Mouse (Mus musculus) lung, embryonic 14.5 days (tissue): ENCODE results near the gene Slc22a7. TPM values are rescaled to one million over a fixed set of nuclear protein-coding genes. Genes with fewer than 3 reads are reported as not detected.

Experiments
- ATAC-seq: fragments of 200-750 bp; cut with Nextera tagmentation; 2 replicates; pipeline ENCODE4 v1.8.0; 2017; ENCODE audit warnings: mild to moderate bottlenecking, moderate TSS enrichment, moderate library complexity; ENCODE audit not compliant: insufficient read depth
- DNase-seq: peaks from one replicate; pipeline ENCODE4 v3.0.0-alpha.2; 2015
- H3K27ac ChIP-seq: fragments of 300-500 bp; sonication (generic); 2 replicates; pipeline ENCODE4 v1.5.1; 2014; ENCODE audit warnings: low read depth, mild to moderate bottlenecking, moderate library complexity
- H3K27me3 ChIP-seq: fragments of 300-500 bp; sonication (generic); 2 replicates; pipeline ENCODE4 v1.6.1; 2014; ENCODE audit warnings: low read length, control low read depth; ENCODE audit not compliant: insufficient read depth
- H3K36me3 ChIP-seq: fragments of 300-500 bp; sonication (generic); 2 replicates; pipeline ENCODE4 v1.6.1; 2014; ENCODE audit warnings: control low read depth; ENCODE audit not compliant: insufficient read depth
- H3K4me1 ChIP-seq: fragments of 300-500 bp; sonication (generic); 2 replicates; pipeline ENCODE4 v1.6.1; 2014; ENCODE audit warnings: antibody characterized with exemption, control low read depth; ENCODE audit not compliant: insufficient read depth
- H3K4me2 ChIP-seq: fragments of 300-500 bp; sonication (generic); 2 replicates; pipeline ENCODE4 v1.6.1; 2014; ENCODE audit warnings: mild to moderate bottlenecking
- H3K4me3 ChIP-seq: fragments of 300-500 bp; sonication (generic); 2 replicates; pipeline ENCODE4 v1.5.1; 2014; ENCODE audit warnings: low read depth, low read length
- H3K9ac ChIP-seq: fragments of 300-500 bp; sonication (generic); 2 replicates; pipeline ENCODE4 v1.6.1; 2014
- H3K9me3 ChIP-seq: fragments of 300-500 bp; sonication (generic); 2 replicates; pipeline ENCODE4 v1.6.1; 2016; ENCODE audit warnings: low read depth, low read length, control low read depth
- CTCF ChIP-seq: IDR thresholded peaks from 2 replicates; pipeline ENCODE4 v1.5.1; 2016; ENCODE audit warnings: antibody characterized with exemption, low read depth
- WGBS: fragments of 180-500 bp; shearing (Covaris S2); extraction: QIAGEN DNeasy Blood & Tissue Kit; methylation state at CpG from one replicate; pipeline ENCODE4 v1.1.7; 2014; 5-methylcytosine and 5-hydroxymethylcytosine counted together
- polyA plus RNA-seq: library from polyadenylated mRNA; unstranded; fragments of >200 nt; fragmentation: Nextera tagmentation; extraction: Ambion mirVana; gene quantifications from 2 replicates; pipeline ENCODE4 v1.2.1, GENCODE M21; 2014

Slc22a7 gene
- polyA plus RNA-seq, 1 experiment from 2014 or later, result not detected

- ATAC-seq, result peak; percentile 52
- H3K27ac ChIP-seq, result no peak overlapping the region
- peak overlapping the region; percentile 43 for H3K4me3 ChIP-seq
- H3K9me3 ChIP-seq, result no peaks in the 10 kb centered on the region
- H3K9ac ChIP-seq, result peak overlapping the region; percentile 32
- peak overlapping the region; percentile 82 for H3K4me2 ChIP-seq
- peaks cover 7% of the 10 kb centered on the region; the same call in 1 of the 2 replicates for H3K4me1 ChIP-seq
- under 1% methylated on average over 33 of the region's 33 CpGs for WGBS
- DNase-seq, result peak; percentile 69
- TF ChIP-seq CTCF, result no peak
- H3K36me3 ChIP-seq, result no peaks in the 10 kb centered on the region
- H3K27me3 ChIP-seq, result peaks cover 74% of the 10 kb centered on the region
These were observed 16.9 kb upstream of the Slc22a7 start for GRCm38 (mm10) chr17:46455110-46455691.

- WGBS, result 2% methylated on average over 9 of the region's 9 CpGs
- DNase-seq (no peak), ATAC-seq (no peak; the same call in 1 of the 2 replicates)
- no peaks in the 10 kb centered on the region for H3K36me3 ChIP-seq
- no peaks in the 10 kb centered on the region for H3K9me3 ChIP-seq
- H3K4me3 ChIP-seq, result peak overlapping the region; percentile 43
- H3K27ac ChIP-seq, result no peak overlapping the region
- no peak for TF ChIP-seq CTCF
- H3K27me3 ChIP-seq, result peaks cover 67% of the 10 kb centered on the region
- H3K4me2 ChIP-seq, result peak overlapping the region; percentile 82
- H3K9ac ChIP-seq, result no peak overlapping the region; the same call in 1 of the 2 replicates
- peaks cover 7% of the 10 kb centered on the region; the same call in 1 of the 2 replicates for H3K4me1 ChIP-seq
These were observed 16.3 kb upstream of the Slc22a7 start for GRCm38 (mm10) chr17:46454539-46454938.

GRCm38 (mm10) chr17:46453970-46454411, 15.7 kb upstream of the Slc22a7 start:
- TF ChIP-seq CTCF, result peak; percentile 32; the same call in 1 of the 2 replicates

GRCm38 (mm10) chr17:46453302-46453948, 15.2 kb upstream of the Slc22a7 start:
- H3K9ac ChIP-seq, result no peak overlapping the region
- WGBS, result 5% methylated on average over 13 of the region's 13 CpGs
- H3K4me2 ChIP-seq, result peak overlapping the region; percentile 82

More at GRCm38 (mm10) chr17:46453970-46454411, 15.7 kb upstream of the Slc22a7 start:
- Histone ChIP-seq H3K27me3 (peaks cover 61% of the 10 kb centered on the region), H3K9me3 (no peaks in the 10 kb centered on the region), H3K27ac (no peak overlapping the region), H3K4me1 (peaks cover 7% of the 10 kb centered on the region; the same call in 1 of the 2 replicates), H3K4me2 (peak overlapping the region; percentile 82), H3K4me3 (peak overlapping the region; percentile 43), H3K36me3 (no peaks in the 10 kb centered on the region), H3K9ac (no peak overlapping the region)
- DNase-seq (peak; percentile 24), ATAC-seq (no peak)
- 3% methylated on average over 23 of the region's 26 CpGs for WGBS

GRCm38 (mm10) chr17:46452683-46453082, 14.4 kb upstream of the Slc22a7 start:
- Histone ChIP-seq H3K4me3 (no peak overlapping the region), H3K36me3 (no peaks in the 10 kb centered on the region), H3K27me3 (peaks cover 49% of the 10 kb centered on the region), H3K27ac (no peak overlapping the region), H3K4me2 (no peak overlapping the region), H3K9ac (no peak overlapping the region), H3K4me1 (peaks cover 7% of the 10 kb centered on the region; the same call in 1 of the 2 replicates), H3K9me3 (no peaks in the 10 kb centered on the region)
- no peak for TF ChIP-seq CTCF
- no peak for DNase-seq
- no peak for ATAC-seq
- WGBS, result 37% methylated on average over 5 of the region's 5 CpGs

More at GRCm38 (mm10) chr17:46453302-46453948, 15.2 kb upstream of the Slc22a7 start:
- Histone ChIP-seq H3K27me3 (peaks cover 57% of the 10 kb centered on the region), H3K9me3 (no peaks in the 10 kb centered on the region), H3K36me3 (no peaks in the 10 kb centered on the region), H3K4me1 (peaks cover 7% of the 10 kb centered on the region; the same call in 1 of the 2 replicates), H3K27ac (no peak overlapping the region), H3K4me3 (no peak overlapping the region)
- DNase-seq, result no peak
- no peak for TF ChIP-seq CTCF
- no peak for ATAC-seq

GRCm38 (mm10) chr17:46446264-46446663, 8.0 kb upstream of the Slc22a7 start:
- DNase-seq (no peak), ATAC-seq (no peak)
- H3K9me3 ChIP-seq, result no peaks in the 10 kb centered on the region
- H3K36me3 ChIP-seq, result no peaks in the 10 kb centered on the region
- no peaks in the 10 kb centered on the region for H3K4me1 ChIP-seq
- H3K27ac ChIP-seq, result no peak overlapping the region
- no peak overlapping the region for H3K9ac ChIP-seq
- no peak overlapping the region for H3K4me3 ChIP-seq
- WGBS, result 90% methylated on average over 16 of the region's 16 CpGs
- TF ChIP-seq CTCF, result no peak
- no peak overlapping the region for H3K4me2 ChIP-seq
- peaks cover 41% of the 10 kb centered on the region for H3K27me3 ChIP-seq
